Mouse (Mus musculus) limb, embryonic 13.5 days (tissue): ENCODE results near the gene Kansl1. TPM values are rescaled to one million over a fixed set of nuclear protein-coding genes. Genes with fewer than 3 reads are reported as not detected.

Experiments
- ATAC-seq: fragments of 200-750 bp; cut with Nextera tagmentation; 2 replicates; pipeline ENCODE4 v1.8.0; 2017; ENCODE audit warnings: low read depth, moderate number of reproducible peaks, moderate TSS enrichment; ENCODE audit not compliant: low FRiP score
- H3K27ac ChIP-seq: fragments of 300-500 bp; sonication (generic); 2 replicates; pipeline ENCODE4 v1.5.1; 2015; ENCODE audit warnings: inconsistent platforms, mild to moderate bottlenecking, moderate library complexity
- H3K27me3 ChIP-seq: fragments of 300-500 bp; sonication (generic); 2 replicates; pipeline ENCODE4 v1.6.1; 2015; ENCODE audit warnings: mild to moderate bottlenecking, inconsistent platforms
- H3K36me3 ChIP-seq: fragments of 300-500 bp; sonication (generic); 2 replicates; pipeline ENCODE4 v1.6.1; 2015; ENCODE audit warnings: inconsistent platforms, mild to moderate bottlenecking, moderate library complexity
- H3K4me1 ChIP-seq: fragments of 300-500 bp; sonication (generic); 2 replicates; pipeline ENCODE4 v1.6.1; 2015; ENCODE audit warnings: inconsistent platforms
- H3K4me2 ChIP-seq: fragments of 300-500 bp; sonication (generic); replicated peaks from 2 replicates; pipeline ENCODE4 v1.6.1; 2015; ENCODE audit warnings: inconsistent platforms, mild to moderate bottlenecking, moderate library complexity
- H3K4me3 ChIP-seq: fragments of 300-500 bp; sonication (generic); 2 replicates; pipeline ENCODE4 v1.5.1; 2015; ENCODE audit warnings: moderate library complexity, mild to moderate bottlenecking, inconsistent platforms
- H3K9ac ChIP-seq: fragments of 300-500 bp; sonication (generic); 2 replicates; pipeline ENCODE4 v1.6.1; 2015; ENCODE audit warnings: mild to moderate bottlenecking, inconsistent platforms
- H3K9me3 ChIP-seq: fragments of 300-500 bp; sonication (generic); 2 replicates; pipeline ENCODE4 v1.6.1; 2016; ENCODE audit warnings: inconsistent platforms
- WGBS: fragments of 180-500 bp; shearing (Covaris S2); methylation state at CpG from one replicate; pipeline ENCODE4 v1.1.7; 2015; 5-methylcytosine and 5-hydroxymethylcytosine counted together
- polyA plus RNA-seq: library from polyadenylated mRNA; unstranded; fragments of >200 nt; fragmentation: Nextera tagmentation; extraction: Ambion mirVana; gene quantifications from 2 replicates; pipeline ENCODE4 v1.2.1, GENCODE M21; 2015

The Kansl1 gene
- polyA plus RNA-seq = 26.6 and 30.1 TPM in 2 replicates

DNA sequence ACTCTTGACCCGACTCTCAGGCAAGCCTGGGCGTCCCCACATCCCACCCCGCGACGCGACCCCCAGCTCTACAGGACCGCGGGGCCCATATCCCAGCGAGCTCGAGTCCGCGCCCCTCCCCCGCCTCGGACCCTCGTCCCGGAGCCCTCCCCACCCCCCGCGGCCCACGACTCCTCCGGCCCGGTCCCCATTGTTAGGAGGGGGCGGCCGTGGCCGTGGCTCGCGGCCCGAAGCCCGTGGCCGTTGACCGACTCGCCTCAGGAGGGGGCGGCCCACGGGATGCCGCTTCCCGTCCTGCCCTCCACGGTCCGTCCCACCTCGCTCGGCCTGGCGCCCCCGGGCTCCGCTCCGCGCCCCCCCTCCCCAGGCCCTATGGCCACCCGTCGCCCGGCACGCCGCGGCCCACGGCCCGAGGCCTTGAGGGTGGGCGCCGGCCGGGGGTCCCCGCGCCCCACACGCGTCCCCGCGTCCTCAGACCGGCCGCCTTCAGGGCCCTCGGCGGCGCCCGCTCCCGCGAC, at the start of gene Kansl1:
Gene Kansl1, minus strand, starts transcription at position 111 of the 518 bp plus-strand sequence.
- under 1% methylated on average over 61 of the region's 69 CpGs for WGBS
- ATAC-seq = peak; percentile 71
- Histone ChIP-seq H3K4me3 (peak within 1 kb of the TSS; percentile 97), H3K9ac (peak within 1 kb of the TSS; percentile 97), H3K4me1 (peaks cover 13% of the 10 kb centered on the region), H3K9me3 (no peaks in the 10 kb centered on the region), H3K4me2 (peak within 1 kb of the TSS; percentile 72), H3K27ac (peak within 1 kb of the TSS; percentile 73), H3K36me3 (peaks cover 10% of the 10 kb centered on the region; the same call in 1 of the 2 replicates), H3K27me3 (no peaks in the 10 kb centered on the region)

- H3K9me3 ChIP-seq = no peaks in the 10 kb centered on the region
- ATAC-seq = no peak
- H3K27ac ChIP-seq = no peak overlapping the region
- no peak overlapping the region for H3K9ac ChIP-seq
- H3K4me2 ChIP-seq = no peak overlapping the region
- WGBS = 91% methylated on average over 4 of the region's 4 CpGs
- H3K36me3 ChIP-seq = peaks cover 88% of the 10 kb centered on the region
- no peaks in the 10 kb centered on the region for H3K4me1 ChIP-seq
- no peaks in the 10 kb centered on the region for H3K27me3 ChIP-seq
- H3K4me3 ChIP-seq = no peak overlapping the region
These were observed 43.8 kb upstream of the Kansl1 start for GRCm38 (mm10) chr11:104512436-104512835.

DNA sequence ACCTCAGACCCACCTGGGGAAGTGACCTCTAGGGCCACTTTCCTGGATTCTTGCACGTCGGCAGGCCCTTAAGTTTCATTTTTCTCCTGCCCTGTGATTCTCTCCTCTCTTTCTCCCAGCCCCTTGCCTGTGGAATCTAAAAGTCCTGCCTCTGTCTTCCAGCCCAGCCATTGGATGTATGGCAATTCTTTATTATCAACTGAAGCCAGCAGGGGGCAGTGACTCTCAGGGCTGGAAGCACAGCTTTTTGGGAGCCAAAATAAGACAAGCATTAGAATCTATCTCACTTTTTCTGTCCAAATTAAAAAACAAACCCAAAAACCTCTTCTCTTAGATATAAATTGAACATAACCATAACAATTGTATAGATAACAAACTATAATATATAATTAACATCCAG, 41.9 kb upstream of the Kansl1 start:
- Histone ChIP-seq H3K9me3 (no peaks in the 10 kb centered on the region), H3K27me3 (no peaks in the 10 kb centered on the region), H3K27ac (no peak overlapping the region), H3K4me3 (no peak overlapping the region), H3K9ac (no peak overlapping the region), H3K4me2 (no peak overlapping the region), H3K36me3 (peaks cover 87% of the 10 kb centered on the region), H3K4me1 (no peaks in the 10 kb centered on the region)
- ATAC-seq = no peak
- 98% methylated on average over 2 of the region's 2 CpGs for WGBS

- Histone ChIP-seq H3K27me3 (no peaks in the 10 kb centered on the region), H3K4me1 (no peaks in the 10 kb centered on the region), H3K9me3 (no peaks in the 10 kb centered on the region), H3K4me3 (no peak overlapping the region), H3K27ac (no peak overlapping the region), H3K36me3 (peaks cover 83% of the 10 kb centered on the region), H3K9ac (no peak overlapping the region), H3K4me2 (no peak overlapping the region)
- WGBS = 75% methylated on average over 4 of the region's 4 CpGs
- no peak for ATAC-seq
These were observed 39.8 kb upstream of the Kansl1 start for GRCm38 (mm10) chr11:104508455-104508854.

DNA sequence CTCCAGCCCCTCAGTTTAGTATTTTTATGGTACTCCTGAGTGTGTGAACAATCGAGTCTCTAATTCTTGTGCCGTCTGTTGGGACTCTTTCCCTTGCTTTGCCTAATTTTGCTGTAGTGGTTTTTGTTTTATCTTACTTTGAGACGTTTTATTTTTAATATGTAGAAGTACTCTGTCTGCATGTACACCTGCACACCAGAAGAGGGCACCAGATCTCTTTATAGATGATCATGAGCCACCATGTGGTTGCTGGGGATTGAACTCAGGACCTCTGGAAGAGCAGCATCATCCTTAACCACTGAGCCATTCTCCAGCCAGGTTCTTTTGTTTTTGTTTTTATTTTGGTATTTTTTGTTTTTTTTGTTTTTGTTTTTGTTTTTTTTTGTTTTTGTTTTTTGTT, 19.6 kb upstream of the Kansl1 start:
- ATAC-seq = no peak
- H3K4me3 ChIP-seq = no peak overlapping the region
- no peak overlapping the region for H3K27ac ChIP-seq
- no peaks in the 10 kb centered on the region for H3K36me3 ChIP-seq
- H3K4me2 ChIP-seq = no peak overlapping the region
- H3K27me3 ChIP-seq = no peaks in the 10 kb centered on the region
- no peaks in the 10 kb centered on the region for H3K4me1 ChIP-seq
- H3K9ac ChIP-seq = no peak overlapping the region
- 86% methylated on average over 3 of the region's 3 CpGs for WGBS
- H3K9me3 ChIP-seq = peaks cover 10% of the 10 kb centered on the region; the same call in 1 of the 2 replicates

GRCm38 (mm10) chr11:104481971-104482370, 13.3 kb upstream of the Kansl1 start:
- ATAC-seq = no peak
- Histone ChIP-seq H3K9ac (no peak overlapping the region), H3K27me3 (no peaks in the 10 kb centered on the region), H3K4me2 (no peak overlapping the region), H3K27ac (no peak overlapping the region), H3K9me3 (peaks cover 10% of the 10 kb centered on the region; the same call in 1 of the 2 replicates), H3K4me1 (no peaks in the 10 kb centered on the region), H3K4me3 (no peak overlapping the region), H3K36me3 (no peaks in the 10 kb centered on the region)
- WGBS = 93% methylated on average over 8 of the region's 8 CpGs

GRCm38 (mm10) chr11:104479505-104479904, 10.8 kb upstream of the Kansl1 start:
- no peak overlapping the region for H3K4me3 ChIP-seq
- no peaks in the 10 kb centered on the region for H3K4me1 ChIP-seq
- no peak overlapping the region for H3K27ac ChIP-seq
- H3K27me3 ChIP-seq = no peaks in the 10 kb centered on the region
- 64% methylated on average over 4 of the region's 4 CpGs for WGBS
- H3K9me3 ChIP-seq = no peaks in the 10 kb centered on the region
- no peak for ATAC-seq
- H3K4me2 ChIP-seq = no peak overlapping the region
- no peak overlapping the region for H3K9ac ChIP-seq
- no peaks in the 10 kb centered on the region for H3K36me3 ChIP-seq

DNA sequence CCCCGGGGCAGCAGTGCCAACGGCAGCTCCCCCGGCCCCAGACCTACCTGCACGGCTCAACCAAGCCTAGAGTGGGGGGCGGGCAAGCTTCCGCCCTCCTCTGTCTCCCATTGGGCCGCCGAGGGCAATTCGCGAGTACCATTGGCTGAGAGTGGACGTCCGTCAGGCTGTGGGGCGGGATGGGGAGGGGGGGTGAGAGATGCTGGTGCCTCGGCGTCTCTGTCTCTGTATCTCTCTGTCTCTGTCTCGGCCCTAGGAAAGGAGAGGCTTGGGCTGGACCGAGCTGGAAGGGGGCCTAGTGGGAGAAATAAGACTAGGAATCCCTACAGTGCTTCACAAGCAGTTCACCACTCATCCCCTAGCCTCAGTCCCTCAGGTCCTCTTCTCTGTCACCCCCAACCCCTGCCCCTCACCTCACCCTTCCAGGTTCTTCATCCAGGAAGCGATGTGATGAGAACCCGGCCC, 742 bp upstream of the Kansl1 start:
- H3K27me3 ChIP-seq = no peaks in the 10 kb centered on the region
- peaks cover 13% of the 10 kb centered on the region for H3K4me1 ChIP-seq
- peak overlapping the region; percentile 97 for H3K4me3 ChIP-seq
- H3K4me2 ChIP-seq = peak overlapping the region; percentile 72
- H3K9ac ChIP-seq = peak overlapping the region; percentile 97
- peak; percentile 100 for ATAC-seq
- peak overlapping the region; percentile 73 for H3K27ac ChIP-seq
- 2% methylated on average over 17 of the region's 19 CpGs for WGBS
- peaks cover 4% of the 10 kb centered on the region; the same call in 1 of the 2 replicates for H3K36me3 ChIP-seq
- H3K9me3 ChIP-seq = no peaks in the 10 kb centered on the region

DNA sequence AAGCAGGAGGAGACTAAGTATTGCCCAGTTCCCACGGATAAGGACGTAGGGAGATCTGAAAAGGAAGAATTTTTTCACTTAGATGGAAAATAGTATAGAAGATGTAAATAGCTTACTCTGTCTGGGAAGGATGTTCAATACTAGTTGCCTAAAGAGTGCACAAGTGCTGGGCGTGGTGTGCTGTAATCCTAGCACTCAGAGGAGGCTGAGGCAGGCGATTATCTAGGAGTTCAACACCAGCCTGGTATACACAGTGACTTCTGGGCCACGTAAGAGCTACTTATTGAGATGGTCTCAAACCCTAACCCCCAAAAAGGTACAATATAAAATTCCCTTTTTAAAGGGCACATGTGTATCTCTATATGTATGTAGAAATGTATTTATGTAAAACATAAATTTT, 963 bp downstream of the Kansl1 start:
- H3K4me2 ChIP-seq = peak overlapping the region; percentile 38
- WGBS = 83% methylated on average over 5 of the region's 5 CpGs
- no peak overlapping the region for H3K27ac ChIP-seq
- H3K36me3 ChIP-seq = peaks cover 16% of the 10 kb centered on the region; the same call in 1 of the 2 replicates
- no peak overlapping the region for H3K9ac ChIP-seq
- H3K9me3 ChIP-seq = no peaks in the 10 kb centered on the region
- peaks cover 13% of the 10 kb centered on the region for H3K4me1 ChIP-seq
- H3K4me3 ChIP-seq = no peak overlapping the region; the same call in 1 of the 2 replicates
- ATAC-seq = no peak
- no peaks in the 10 kb centered on the region for H3K27me3 ChIP-seq

GRCm38 (mm10) chr11:104461551-104461950, 7.1 kb downstream of the Kansl1 start:
- no peak overlapping the region for H3K9ac ChIP-seq
- H3K27ac ChIP-seq = no peak overlapping the region
- no peaks in the 10 kb centered on the region for H3K27me3 ChIP-seq
- peaks cover 39% of the 10 kb centered on the region for H3K36me3 ChIP-seq
- no peak for ATAC-seq
- H3K9me3 ChIP-seq = no peaks in the 10 kb centered on the region
- no peak overlapping the region for H3K4me2 ChIP-seq
- no peak overlapping the region for H3K4me3 ChIP-seq
- H3K4me1 ChIP-seq = peaks cover under 1% of the 10 kb centered on the region

DNA sequence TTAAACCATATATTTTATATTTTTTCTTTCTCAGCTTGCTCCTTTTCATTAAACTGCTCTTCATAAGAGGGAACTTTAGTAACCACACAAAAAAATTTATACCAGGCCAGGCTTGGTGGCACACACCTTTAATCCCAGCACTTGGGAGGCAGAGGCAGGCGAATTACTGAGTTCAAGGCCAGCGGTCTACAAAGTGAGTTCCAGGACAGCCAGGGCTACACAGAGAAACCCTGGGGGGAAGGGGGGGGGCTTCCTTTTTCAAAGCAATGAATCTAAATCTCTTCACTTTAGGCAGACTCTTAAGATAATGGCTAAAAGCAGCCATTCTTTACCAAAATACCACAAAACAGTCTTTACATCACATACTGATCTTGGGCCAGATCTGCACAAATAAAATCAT, 9.0 kb downstream of the Kansl1 start:
- H3K9me3 ChIP-seq = no peaks in the 10 kb centered on the region
- no peak for ATAC-seq
- no peak overlapping the region for H3K9ac ChIP-seq
- H3K4me1 ChIP-seq = no peaks in the 10 kb centered on the region
- H3K36me3 ChIP-seq = peaks cover 40% of the 10 kb centered on the region
- H3K4me3 ChIP-seq = no peak overlapping the region
- H3K4me2 ChIP-seq = no peak overlapping the region
- no peak overlapping the region for H3K27ac ChIP-seq
- no peaks in the 10 kb centered on the region for H3K27me3 ChIP-seq
- WGBS = 94% methylated on average over 2 of the region's 2 CpGs

GRCm38 (mm10) chr11:104458507-104458906, 10.2 kb downstream of the Kansl1 start:
- 70% methylated on average over 2 of the region's 2 CpGs for WGBS
- peaks cover 31% of the 10 kb centered on the region for H3K36me3 ChIP-seq

DNA sequence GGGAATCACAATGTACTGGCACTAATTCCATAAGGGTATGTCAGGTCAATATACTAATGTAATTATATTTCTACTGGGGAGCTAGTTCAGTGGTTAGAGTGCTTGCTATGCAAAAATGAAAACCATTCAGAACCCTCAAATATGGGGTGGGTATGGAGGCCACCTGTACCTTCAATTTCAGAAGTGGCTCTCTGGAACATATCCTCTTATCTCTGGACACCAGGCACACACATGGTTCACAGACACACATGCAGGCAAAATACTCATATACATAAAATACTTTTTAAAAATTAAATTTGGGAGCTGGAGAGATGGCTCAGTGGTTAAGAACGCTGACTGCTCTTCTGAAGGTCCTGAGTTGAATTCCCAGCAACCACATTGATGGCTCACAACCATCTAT, 16.0 kb downstream of the Kansl1 start:
- ATAC-seq = no peak
- 92% methylated on average over 1 of the region's 1 CpGs for WGBS
- Histone ChIP-seq H3K9ac (no peak overlapping the region), H3K4me3 (no peak overlapping the region), H3K4me1 (no peaks in the 10 kb centered on the region), H3K4me2 (no peak overlapping the region), H3K27ac (no peak overlapping the region), H3K36me3 (peaks cover 13% of the 10 kb centered on the region), H3K9me3 (no peaks in the 10 kb centered on the region), H3K27me3 (no peaks in the 10 kb centered on the region)

More at GRCm38 (mm10) chr11:104458507-104458906, 10.2 kb downstream of the Kansl1 start:
- Histone ChIP-seq H3K9ac (no peak overlapping the region), H3K27ac (no peak overlapping the region), H3K4me1 (no peaks in the 10 kb centered on the region), H3K27me3 (no peaks in the 10 kb centered on the region), H3K4me3 (no peak overlapping the region), H3K4me2 (no peak overlapping the region), H3K9me3 (no peaks in the 10 kb centered on the region)
- no peak for ATAC-seq
